13 mouse cellular contexts compared by ENCODE assay signal in the genomic region with DNA sequence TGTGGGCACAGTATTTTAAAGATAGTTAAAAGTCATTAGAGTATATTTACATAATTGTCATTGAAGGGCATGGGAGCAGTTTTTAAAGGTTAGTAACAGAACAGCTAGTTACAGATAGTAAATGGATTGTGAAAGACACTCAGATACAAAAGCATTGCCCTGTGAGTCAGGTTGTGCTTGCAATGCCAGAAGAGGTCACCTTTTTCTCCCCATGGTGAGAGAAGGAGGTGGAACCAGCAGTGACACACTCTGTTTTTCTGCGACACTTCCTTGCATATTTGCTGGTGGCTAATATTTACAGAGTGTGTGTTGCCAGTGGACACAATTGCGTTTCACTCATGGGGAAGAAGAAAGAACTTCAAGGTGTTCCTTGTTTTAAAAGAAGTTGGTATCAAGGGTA. TPM values are rescaled to one million over a fixed set of nuclear protein-coding genes. Genes with fewer than 3 reads are reported as not detected.
"Had no signal": no experiment of that assay in that cellular context is flagged by ENCODE, and none has a peak within 500 bp of the region (broad histone marks: within the 10 kb centered on the region; RNA-seq: fewer than 3 reads in every experiment).

No protein-coding gene starts in this region.

- H3K27ac ChIP-seq: limb, embryonic 15.5 days; midbrain, embryonic 12.5 days; neural tube, embryonic 13.5 days had no signal

- H3K9me3 ChIP-seq: limb, embryonic 15.5 days; midbrain, embryonic 12.5 days; neural tube, embryonic 13.5 days had no signal

- ATAC-seq: hindbrain, embryonic 16.5 days; inflammation-experienced regulatory T-cells, adult 6 months; midbrain, embryonic 16.5 days had no signal

- H3K4me3 ChIP-seq: limb, embryonic 15.5 days; midbrain, embryonic 12.5 days; neural tube, embryonic 13.5 days had no signal

- H3K9ac ChIP-seq: limb, embryonic 15.5 days; lung, embryonic 14.5 days; midbrain, embryonic 12.5 days; neural tube, embryonic 13.5 days had no signal

- H3K27me3 ChIP-seq: limb, embryonic 15.5 days; midbrain, embryonic 12.5 days; neural tube, embryonic 13.5 days had no signal

- H3K4me1 ChIP-seq: limb, embryonic 15.5 days; midbrain, embryonic 12.5 days; neural tube, embryonic 13.5 days had no signal

- DNase-seq: kidney, adult 8-10 months; kidney, postnatal 25 days; lung, embryonic 14.5 days; retina, postnatal 1 day; right cerebral cortex, postnatal 4 days; thymus, postnatal 4 days had no signal

- H3K4me2 ChIP-seq: limb, embryonic 15.5 days; lung, embryonic 14.5 days; midbrain, embryonic 12.5 days; neural tube, embryonic 13.5 days had no signal

- H3K36me3 ChIP-seq: limb, embryonic 15.5 days; midbrain, embryonic 12.5 days; neural tube, embryonic 13.5 days had no signal

RNA-seq across cellular contexts. Expression of a gene that starts 2.6 kb away (rescaled TPM):
- total RNA-seq: megakaryocyte-erythroid progenitor cell, adult 5-6 weeks had no signal
- polyA plus RNA-seq: inflammation-experienced regulatory T-cells, adult 6 months had no signal
